Mouse (Mus musculus): ENCODE measurements around the gene Sufu. TPM values are rescaled to one million over a fixed set of nuclear protein-coding genes. Genes with fewer than 3 reads are reported as not detected.

The Sufu gene
- polyA plus RNA-seq, 1 experiment, result 0.73 TPM

- no peaks in the 10 kb centered on the region for H3K9me3 ChIP-seq (ENCODE audit: control insufficient read depth, low read length)
- H3K4me3 ChIP-seq (replicated peaks), result no peak overlapping the region
- H3K4me1 ChIP-seq (ENCODE audit: control insufficient read depth), result no peaks in the 10 kb centered on the region
- TF ChIP-seq TAL1 (IDR thresholded peaks at IDR 0.05; ENCODE audit: low read length) (no peak), GATA1 (IDR thresholded peaks at IDR 0.05; ENCODE audit: low read length) (no peak)
- H3K36me3 ChIP-seq (ENCODE audit: control insufficient read depth), result peaks cover 59% of the 10 kb centered on the region
- no peaks in the 10 kb centered on the region for H3K27me3 ChIP-seq (ENCODE audit: control insufficient read depth)
Observed at GRCm38 (mm10) chr19:46375891-46376290, 20.8 kb upstream of the Sufu start.

- Histone ChIP-seq H3K4me1 (ENCODE audit: control insufficient read depth) (no peaks in the 10 kb centered on the region), H3K36me3 (ENCODE audit: control insufficient read depth) (peaks cover 95% of the 10 kb centered on the region), H3K27me3 (ENCODE audit: control insufficient read depth) (no peaks in the 10 kb centered on the region), H3K4me3 (replicated peaks) (no peak overlapping the region), H3K9me3 (ENCODE audit: control insufficient read depth, low read length) (no peaks in the 10 kb centered on the region)
- no peak for TF ChIP-seq GATA1 (IDR thresholded peaks at IDR 0.05; ENCODE audit: low read length)
- TF ChIP-seq TAL1 (IDR thresholded peaks at IDR 0.05; ENCODE audit: low read length), result no peak
Observed at GRCm38 (mm10) chr19:46382275-46382674, 14.4 kb upstream of the Sufu start.

DNA sequence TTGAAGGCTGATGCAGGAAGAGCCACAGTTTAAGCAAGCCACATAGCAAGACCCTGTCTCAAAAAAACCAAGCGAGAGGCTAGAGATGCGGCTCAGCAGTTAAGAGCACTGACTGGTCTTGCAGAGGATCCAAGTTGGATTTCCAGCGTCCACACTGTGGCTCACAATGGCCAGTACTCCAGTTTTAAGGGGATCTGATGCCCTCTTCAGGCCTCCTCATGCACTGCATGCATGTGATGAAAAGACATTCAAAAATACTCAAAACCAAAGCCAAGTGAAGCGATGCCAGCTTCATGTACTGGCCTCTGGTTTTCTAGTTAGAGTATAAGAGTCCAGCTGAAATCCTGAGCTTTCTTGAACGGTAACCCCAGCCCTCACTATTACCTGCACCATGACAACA is 6.8 kb upstream of the Sufu start:
- H3K36me3 ChIP-seq (ENCODE audit: control insufficient read depth), result peaks cover 71% of the 10 kb centered on the region

GRCm38 (mm10) chr19:46392018-46392417 is 4.7 kb upstream of the Sufu start:
- Histone ChIP-seq H3K27me3 (ENCODE audit: control insufficient read depth) (no peaks in the 10 kb centered on the region), H3K9me3 (ENCODE audit: control insufficient read depth, low read length) (no peaks in the 10 kb centered on the region), H3K4me3 (replicated peaks) (no peak overlapping the region), H3K4me1 (ENCODE audit: control insufficient read depth) (peaks cover 42% of the 10 kb centered on the region), H3K36me3 (ENCODE audit: control insufficient read depth) (peaks cover 54% of the 10 kb centered on the region)
- TF ChIP-seq GATA1 (IDR thresholded peaks at IDR 0.05; ENCODE audit: low read length), result no peak
- TF ChIP-seq TAL1 (IDR thresholded peaks at IDR 0.05; ENCODE audit: low read length), result no peak

More for the DNA sequence above, 6.8 kb upstream of the Sufu start:
- Histone ChIP-seq H3K4me1 (ENCODE audit: control insufficient read depth) (peaks cover 29% of the 10 kb centered on the region), H3K27me3 (ENCODE audit: control insufficient read depth) (no peaks in the 10 kb centered on the region), H3K9me3 (ENCODE audit: control insufficient read depth, low read length) (no peaks in the 10 kb centered on the region), H3K4me3 (replicated peaks) (no peak overlapping the region)
- TF ChIP-seq TAL1 (IDR thresholded peaks at IDR 0.05; ENCODE audit: low read length), result no peak
- TF ChIP-seq GATA1 (IDR thresholded peaks at IDR 0.05; ENCODE audit: low read length), result no peak

DNA sequence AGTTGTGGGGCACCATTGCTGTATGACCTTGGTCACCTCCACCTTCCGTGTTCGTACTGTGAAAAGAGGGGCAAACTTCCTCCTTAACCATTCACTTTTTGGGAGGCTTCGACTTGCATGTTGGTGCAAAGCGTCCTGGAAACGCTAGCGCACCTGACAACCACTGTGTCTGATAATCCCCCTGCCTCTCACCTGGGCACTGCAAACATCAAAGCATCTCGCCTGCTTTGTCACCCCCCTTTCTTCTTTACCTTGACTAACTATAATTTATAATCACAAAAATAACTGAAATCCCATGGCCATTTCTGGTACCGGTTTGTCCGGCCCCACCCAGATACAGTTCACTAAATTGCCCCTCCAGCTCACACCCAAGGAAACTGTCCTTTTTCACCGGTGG is 2.0 kb upstream of the Sufu start:
- no peaks in the 10 kb centered on the region for H3K9me3 ChIP-seq (ENCODE audit: control insufficient read depth, low read length)
- peaks cover 30% of the 10 kb centered on the region for H3K36me3 ChIP-seq (ENCODE audit: control insufficient read depth)
- no peaks in the 10 kb centered on the region; the same call in 1 of the 2 replicates for H3K27me3 ChIP-seq (ENCODE audit: control insufficient read depth)
- H3K4me3 ChIP-seq (replicated peaks), result peak overlapping the region; percentile 89
- TF ChIP-seq GATA1 (IDR thresholded peaks at IDR 0.05; ENCODE audit: low read length), result no peak
- TF ChIP-seq TAL1 (IDR thresholded peaks at IDR 0.05; ENCODE audit: low read length), result no peak
- H3K4me1 ChIP-seq (ENCODE audit: control insufficient read depth), result peaks cover 56% of the 10 kb centered on the region

GRCm38 (mm10) chr19:46395109-46396009 is 1.3 kb upstream of the Sufu start, which contains the start of gene Actr1a:
Gene Actr1a (minus strand): TSS chr19:46395748.
- H3K27me3 ChIP-seq (ENCODE audit: control insufficient read depth), result no peaks in the 10 kb centered on the region; the same call in 1 of the 2 replicates
- peak within 1 kb of the TSS; percentile 89 for H3K4me3 ChIP-seq (replicated peaks)
- H3K4me1 ChIP-seq (ENCODE audit: control insufficient read depth), result peaks cover 56% of the 10 kb centered on the region
- TF ChIP-seq TAL1 (IDR thresholded peaks at IDR 0.05; ENCODE audit: low read length) (no peak), GATA1 (IDR thresholded peaks at IDR 0.05; ENCODE audit: low read length) (no peak)
- no peaks in the 10 kb centered on the region for H3K9me3 ChIP-seq (ENCODE audit: control insufficient read depth, low read length)
- H3K36me3 ChIP-seq (ENCODE audit: control insufficient read depth), result peaks cover 24% of the 10 kb centered on the region

DNA sequence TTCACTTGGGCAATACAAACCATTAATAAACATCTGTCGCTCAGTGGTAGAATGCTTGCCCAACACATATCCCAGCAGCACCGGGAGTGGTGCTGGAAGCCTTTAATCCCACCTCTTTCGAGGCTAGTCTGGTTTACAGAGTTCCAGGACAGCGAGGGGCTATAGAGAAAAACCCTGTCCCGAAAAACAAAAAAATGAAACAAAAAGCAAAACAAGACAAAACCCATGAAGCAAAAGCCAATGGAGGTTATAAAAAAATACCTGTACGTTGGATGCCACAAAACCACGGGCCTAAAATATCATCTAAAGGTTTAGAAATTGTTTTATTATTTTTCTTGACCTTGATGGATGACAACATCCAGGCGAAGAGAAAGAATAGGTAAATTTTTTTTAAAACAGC is 587 bp upstream of the Sufu start:
- TF ChIP-seq TAL1 (IDR thresholded peaks at IDR 0.05; ENCODE audit: low read length), result no peak
- TF ChIP-seq GATA1 (IDR thresholded peaks at IDR 0.05; ENCODE audit: low read length), result no peak
- H3K9me3 ChIP-seq (ENCODE audit: control insufficient read depth, low read length), result no peaks in the 10 kb centered on the region
- H3K27me3 ChIP-seq (ENCODE audit: control insufficient read depth), result no peaks in the 10 kb centered on the region; the same call in 1 of the 2 replicates
- peaks cover 22% of the 10 kb centered on the region for H3K36me3 ChIP-seq (ENCODE audit: control insufficient read depth)
- H3K4me3 ChIP-seq (replicated peaks), result peak overlapping the region; percentile 89
- peaks cover 53% of the 10 kb centered on the region for H3K4me1 ChIP-seq (ENCODE audit: control insufficient read depth)

DNA sequence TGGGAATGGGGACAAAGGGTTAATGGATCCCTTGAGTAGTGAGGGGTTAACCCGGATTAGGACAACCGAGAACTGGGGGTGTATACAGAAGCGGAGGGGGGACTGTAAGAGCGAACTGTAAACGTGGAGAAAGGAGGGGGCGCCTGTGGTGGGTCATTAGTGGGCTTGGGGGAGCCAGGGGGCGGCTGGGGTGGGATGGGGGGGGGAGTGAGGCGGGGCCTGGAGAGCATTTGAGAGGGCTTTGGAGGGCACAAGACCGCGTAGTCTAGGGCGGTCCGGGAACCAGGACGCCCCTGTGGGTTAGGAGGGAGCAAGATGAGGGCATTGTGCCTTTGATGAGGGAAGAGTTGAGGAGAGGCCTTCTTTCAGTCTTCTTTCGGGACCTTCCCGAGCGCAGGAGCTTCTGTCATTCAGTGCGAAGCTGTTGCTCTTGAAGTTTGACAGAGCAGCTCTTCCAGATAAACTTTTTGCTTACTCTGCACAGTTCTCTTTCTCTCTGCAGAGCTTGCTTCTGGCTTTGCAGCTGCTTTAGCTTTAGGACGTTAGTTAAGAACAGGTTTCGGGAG is 823 bp downstream of the Sufu start:
- Histone ChIP-seq H3K27me3 (ENCODE audit: control insufficient read depth) (no peaks in the 10 kb centered on the region; the same call in 1 of the 2 replicates), H3K36me3 (ENCODE audit: control insufficient read depth) (peaks cover 15% of the 10 kb centered on the region), H3K9me3 (ENCODE audit: control insufficient read depth, low read length) (no peaks in the 10 kb centered on the region), H3K4me1 (ENCODE audit: control insufficient read depth) (peaks cover 48% of the 10 kb centered on the region), H3K4me3 (replicated peaks) (peak overlapping the region; percentile 89)
- TF ChIP-seq GATA1 (IDR thresholded peaks at IDR 0.05; ENCODE audit: low read length), result no peak
- no peak for TF ChIP-seq TAL1 (IDR thresholded peaks at IDR 0.05; ENCODE audit: low read length)

DNA sequence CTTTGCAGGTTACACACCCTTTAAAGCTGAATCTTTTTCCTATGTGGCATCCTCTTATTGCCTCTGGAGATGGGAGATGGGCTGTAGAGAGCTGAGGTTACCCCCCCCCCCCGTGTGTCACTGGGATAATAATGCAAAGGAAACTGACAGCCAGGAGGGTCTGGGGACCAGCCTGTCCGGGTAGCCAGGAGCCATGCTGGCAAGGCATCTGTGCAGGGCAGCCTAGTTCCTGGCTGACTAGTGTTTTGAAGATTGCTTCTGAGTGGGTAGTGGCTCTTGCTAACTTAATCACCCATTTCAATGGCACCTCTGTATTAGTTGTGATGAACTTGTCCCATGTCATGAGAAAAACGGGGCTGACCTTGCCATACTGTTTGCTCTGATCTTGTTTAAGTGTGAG is 1.7 kb downstream of the Sufu start:
- TF ChIP-seq TAL1 (IDR thresholded peaks at IDR 0.05; ENCODE audit: low read length) (no peak), GATA1 (IDR thresholded peaks at IDR 0.05; ENCODE audit: low read length) (no peak)
- Histone ChIP-seq H3K27me3 (ENCODE audit: control insufficient read depth) (no peaks in the 10 kb centered on the region; the same call in 1 of the 2 replicates), H3K4me1 (ENCODE audit: control insufficient read depth) (peaks cover 44% of the 10 kb centered on the region), H3K9me3 (ENCODE audit: control insufficient read depth, low read length) (no peaks in the 10 kb centered on the region), H3K36me3 (ENCODE audit: control insufficient read depth) (peaks cover 15% of the 10 kb centered on the region), H3K4me3 (replicated peaks) (no peak overlapping the region)

Data from erythroblast, embryonic 14.5 days (primary cell).